Mouse (Mus musculus) induced T-regulatory cell, adult 2 months (primary cell): ENCODE data around the gene Flt3l.
A peak's percentile ranks its signal among the peaks of the same experiment; 100 is the strongest.
"Not testable (repeated sequence)": the region's sequence is repeated elsewhere in the genome, so short reads cannot be mapped to it uniquely, and the experiment has no call there.

Experiments
- DNase-seq: peaks from one replicate; pipeline ENCODE4 v3.0.0-alpha.2; 2012; ENCODE audit warnings: low read depth

The Flt3l gene

DNA sequence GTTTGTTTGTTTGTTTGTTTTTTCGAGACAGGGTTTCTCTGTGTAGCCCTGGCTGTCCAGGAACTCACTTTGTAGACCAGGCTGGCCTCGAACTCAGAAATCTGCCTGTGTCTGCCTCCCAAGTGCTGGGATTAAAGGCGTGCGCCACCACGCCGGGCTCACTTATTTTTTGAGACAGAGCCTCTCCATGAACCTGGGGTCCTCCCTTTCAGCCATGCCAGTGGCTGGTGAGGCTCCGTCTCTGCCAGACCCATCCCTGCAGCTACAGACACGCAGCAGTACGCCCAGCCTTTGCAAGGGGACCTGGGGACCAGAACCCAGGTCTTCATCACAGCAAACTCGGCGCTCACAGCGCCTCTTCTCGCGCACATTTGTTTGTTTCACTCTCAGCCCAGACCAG, 40.3 kb downstream of the Flt3l start:
- not testable (repeated sequence) for DNase-seq

DNA sequence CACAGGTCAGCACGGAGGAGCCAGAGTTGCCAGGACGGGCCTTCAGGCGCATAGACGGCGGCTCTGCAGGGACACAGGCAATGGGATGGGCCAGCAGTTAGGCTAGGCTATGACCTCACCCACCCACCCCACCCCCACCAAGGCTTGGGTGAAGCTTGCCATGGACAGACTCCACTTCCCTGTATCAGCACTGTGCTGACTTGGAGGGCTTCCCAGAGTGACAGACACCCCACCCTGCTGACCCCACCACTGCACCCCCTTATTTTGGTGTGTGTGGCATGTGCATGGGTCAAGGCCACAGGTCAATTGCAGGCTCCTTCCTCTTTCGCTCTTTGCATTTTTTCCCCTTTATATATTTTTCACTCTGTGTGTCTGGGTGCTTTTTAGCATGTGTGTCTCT, 40.9 kb downstream of the Flt3l start:
- no peak for DNase-seq

DNA sequence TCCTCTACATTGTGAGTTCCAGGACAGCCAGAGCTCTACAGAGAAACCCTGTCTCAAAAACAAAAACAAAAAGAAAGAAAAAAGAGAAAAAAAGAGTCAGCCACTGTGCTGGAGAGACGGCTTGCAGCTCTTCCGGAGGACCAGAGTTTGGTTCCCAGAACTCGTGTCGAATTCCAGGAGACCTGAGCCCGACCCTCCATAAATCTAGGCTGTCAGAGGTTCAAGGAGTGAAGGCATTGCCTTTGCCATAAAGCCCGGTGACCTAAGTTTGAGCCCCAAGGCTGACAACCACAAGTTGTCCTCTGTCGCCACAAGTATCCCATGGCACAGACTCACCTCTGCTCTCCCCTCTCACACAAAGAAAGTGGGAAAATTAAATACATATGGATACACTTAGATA, 42.1 kb downstream of the Flt3l start:
- DNase-seq, result no peak

DNA sequence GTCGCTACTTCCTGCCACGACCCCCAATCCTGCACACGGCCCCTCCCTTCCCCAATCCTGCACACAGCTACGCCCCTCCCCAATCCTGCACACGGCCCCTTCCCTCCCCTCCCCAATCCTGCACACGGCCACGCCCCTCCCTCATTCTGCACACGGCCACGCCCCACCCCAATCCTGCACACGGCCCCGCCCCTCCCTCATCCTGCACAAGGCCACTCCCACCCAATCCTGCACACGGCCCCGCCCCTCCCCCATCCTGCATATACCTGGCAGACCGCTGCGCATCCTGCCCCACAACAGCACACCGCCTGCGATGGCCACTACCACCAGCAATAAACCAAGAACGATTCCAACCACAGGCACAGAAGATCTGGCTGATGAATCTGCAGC, 42.7 kb downstream of the Flt3l start:
- peak; percentile 68 for DNase-seq

DNA sequence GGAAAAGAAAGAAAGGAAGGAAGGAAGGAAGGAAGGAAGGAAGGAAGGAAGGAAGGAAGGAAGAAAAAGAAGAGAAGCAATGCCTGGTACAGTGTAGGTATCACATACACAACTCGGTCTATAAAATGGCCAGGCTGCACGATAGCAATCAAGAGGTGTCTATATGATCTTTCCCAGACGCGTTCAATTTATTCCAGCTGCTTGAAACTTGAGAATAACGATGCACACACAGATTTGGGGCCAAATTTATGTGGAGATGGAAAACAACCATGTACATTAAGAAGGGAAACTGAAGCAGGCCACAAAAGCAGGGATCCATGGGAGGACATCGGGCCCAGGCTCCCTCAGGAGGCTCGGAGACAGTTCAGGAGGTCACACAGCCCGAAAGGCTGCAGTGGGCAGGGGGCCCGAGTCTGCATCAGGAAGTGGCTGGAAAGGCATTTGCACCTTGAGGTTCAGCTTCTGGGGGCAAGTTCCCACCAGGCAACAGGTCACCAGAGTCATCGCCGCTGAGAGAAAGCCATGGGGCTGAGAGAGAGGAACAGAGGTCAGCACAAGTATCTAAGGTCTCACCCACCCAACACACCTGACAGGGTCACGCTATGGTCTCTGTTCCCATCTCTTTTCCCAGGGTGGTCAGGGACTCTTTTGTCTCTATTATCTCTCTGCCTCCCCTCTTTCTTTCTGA, 43.3 kb downstream of the Flt3l start:
- peak; percentile 15 for DNase-seq

DNA sequence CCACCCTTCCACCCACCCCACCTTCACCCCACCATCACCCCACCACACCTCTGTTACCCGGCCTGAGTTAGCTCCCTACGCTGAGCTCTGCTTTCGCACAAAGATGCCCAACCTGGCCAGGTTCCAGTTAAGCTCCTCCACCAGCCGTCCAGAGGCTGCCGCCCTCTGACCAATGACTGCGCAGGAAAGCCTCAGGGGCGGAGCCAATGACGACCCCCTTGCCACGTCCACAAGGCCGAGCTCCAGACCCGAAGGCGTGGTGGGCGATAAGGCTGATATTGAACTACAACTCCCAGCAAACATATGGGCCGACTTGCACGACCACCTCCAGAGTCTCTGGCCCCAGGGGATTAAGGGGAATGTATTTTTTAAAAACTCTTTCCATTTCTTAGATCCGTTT, 44.2 kb downstream of the Flt3l start, which contains the start of gene Rcn3:
TSS of gene Rcn3 (minus strand) at position 174 of the 400 bp plus-strand sequence.
- no peak for DNase-seq

DNA sequence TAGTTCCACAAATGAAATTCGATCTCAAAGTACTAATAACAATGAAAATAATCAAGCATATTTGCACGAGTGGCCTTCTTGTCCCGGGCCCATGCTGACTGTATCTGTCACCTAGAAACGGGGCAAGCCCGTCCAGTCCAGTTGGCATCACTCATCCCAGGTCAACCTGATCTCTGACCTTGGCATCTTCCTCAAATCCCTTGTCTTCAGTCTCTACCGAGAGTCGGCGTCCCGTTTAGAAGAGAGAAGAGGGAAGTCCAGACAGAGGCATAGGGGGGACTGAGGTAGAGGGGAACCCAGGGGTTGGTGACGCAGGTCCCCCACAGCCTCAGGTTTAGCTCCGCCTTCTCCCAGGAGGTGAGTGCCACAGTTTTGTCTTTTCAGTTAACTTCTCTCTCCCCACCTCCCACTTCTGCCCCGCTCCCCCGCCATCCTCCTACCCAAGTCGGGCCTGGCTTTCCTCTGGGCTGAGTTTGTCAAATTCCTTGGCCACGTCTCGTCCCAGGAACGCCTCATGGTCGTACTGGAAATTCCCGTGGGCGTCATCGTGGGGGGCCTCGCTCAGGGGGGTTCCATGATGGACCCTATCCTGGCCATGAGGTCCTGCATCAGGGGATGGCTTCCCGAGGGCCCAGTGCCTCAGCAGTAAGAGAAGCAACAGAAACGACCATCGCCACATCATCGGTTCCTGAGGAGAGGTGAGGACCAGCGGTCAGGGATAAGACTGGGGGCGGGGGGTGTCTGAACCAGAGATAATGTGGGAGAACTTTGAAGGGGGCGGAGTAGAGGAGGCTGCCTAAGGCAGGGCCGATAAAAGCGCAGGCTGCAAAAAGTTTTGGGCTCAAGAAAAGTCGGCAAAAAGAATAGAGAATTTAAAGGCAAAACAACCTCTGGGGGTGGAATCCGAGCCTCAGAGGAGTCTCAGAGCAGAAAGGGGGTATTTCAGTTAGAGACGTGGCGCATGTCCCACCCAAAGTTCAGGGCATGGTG, 44.9 kb downstream of the Flt3l start:
- peak; percentile 30 for DNase-seq

DNA sequence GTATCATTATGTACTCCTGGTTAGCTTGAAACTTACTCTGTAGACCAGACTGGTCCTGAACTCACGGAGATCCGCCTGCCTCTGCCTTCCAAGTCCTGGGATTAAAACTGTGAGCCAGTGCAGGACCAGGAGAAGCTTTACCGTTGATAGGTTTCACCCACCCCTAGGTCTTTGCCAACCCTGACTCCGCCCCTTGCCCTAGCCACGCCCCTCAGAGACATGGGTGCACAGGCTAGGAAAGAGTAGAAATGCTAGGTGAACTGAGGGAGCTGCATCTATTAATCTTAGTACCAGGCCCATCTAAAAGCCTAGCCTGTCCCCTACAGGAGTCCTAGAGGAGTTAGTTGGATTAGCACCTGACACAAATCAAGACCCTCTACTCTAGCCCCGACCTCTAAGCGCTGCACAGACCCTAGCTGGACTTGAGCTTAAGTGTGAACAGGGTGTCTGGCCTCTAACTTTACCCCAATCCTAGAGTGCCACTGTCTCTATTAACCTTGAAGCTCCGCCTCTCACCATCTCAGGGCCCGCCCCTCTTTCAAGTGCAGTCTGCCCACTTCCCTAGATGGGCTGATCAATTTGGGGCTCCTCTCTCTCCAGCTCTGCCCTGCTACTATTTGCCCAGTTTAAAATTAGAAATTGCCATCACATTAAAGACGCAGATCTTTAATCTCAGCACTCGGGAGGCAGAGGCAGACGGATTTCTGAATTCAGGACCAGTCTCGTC, 45.8 kb downstream of the Flt3l start:
- peak; percentile 63 for DNase-seq

DNA sequence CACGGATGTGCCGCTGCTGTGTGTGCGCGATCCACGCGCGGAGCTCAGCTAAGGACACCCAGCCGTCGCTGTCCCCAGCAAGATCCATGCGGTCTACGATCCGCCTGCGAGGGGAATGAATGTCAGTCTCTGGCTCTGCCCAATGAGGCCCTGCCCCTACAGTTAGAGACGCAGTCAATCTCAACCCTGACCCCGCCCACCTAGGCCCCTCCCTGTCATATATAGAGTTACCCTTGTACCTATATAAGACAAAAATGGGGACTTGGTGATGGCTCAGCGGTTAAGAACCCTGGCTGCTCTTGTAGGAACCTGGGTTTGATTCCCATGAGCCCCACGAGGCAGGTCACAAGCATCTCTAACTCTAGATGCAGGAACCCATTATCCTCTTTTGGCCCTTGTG, 47.6 kb downstream of the Flt3l start:
- no peak for DNase-seq

DNA sequence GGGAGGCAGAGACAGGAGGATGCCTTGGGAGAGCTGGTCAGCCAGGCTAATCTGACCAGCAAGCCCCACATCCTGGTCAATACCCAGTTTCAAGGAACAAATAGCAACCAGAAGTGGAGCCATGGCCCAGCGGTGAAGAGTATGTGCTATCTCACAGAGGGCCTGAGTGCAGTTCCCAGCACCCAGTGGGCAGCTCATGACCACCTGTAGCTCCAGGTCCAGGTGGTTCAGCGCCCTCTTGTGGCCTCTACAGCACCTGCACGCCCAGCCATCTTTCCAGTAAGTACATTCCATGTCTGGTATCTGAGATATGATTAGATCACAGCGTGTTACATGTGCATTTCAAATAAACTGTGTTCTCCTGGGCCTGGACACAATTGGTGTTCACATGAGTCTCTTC, 50.1 kb downstream of the Flt3l start:
- peak; percentile 47 for DNase-seq

DNA sequence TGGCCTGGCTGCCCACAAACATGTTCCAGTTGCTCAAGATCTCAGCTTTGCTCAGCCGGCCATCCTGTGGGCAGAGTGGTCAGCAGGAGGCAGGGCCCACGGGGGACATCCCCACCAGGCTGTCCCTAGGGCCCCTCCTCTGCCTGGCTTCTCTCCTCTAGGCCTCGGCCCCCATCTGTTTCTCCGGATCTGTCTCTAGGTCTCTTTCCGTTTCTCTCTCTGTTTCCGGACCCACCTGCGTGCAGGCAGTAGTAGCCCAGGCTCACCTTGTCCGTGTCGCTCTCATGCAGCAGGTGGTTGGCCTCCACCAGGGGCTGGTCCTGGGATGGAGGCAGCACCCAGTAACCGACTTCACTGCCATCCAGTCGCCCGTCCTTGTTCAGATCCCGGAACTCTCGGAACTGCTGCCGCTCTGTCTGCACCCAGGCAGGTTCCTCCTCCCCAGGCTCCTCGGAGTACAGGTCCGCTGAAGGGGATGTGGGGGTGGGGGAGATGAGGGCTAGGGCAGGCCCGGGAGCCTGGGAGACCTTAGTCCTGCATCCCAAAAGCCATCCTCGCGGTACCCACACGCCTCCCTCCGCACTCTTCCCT, 52.8 kb downstream of the Flt3l start:
- DNase-seq, result no peak

DNA sequence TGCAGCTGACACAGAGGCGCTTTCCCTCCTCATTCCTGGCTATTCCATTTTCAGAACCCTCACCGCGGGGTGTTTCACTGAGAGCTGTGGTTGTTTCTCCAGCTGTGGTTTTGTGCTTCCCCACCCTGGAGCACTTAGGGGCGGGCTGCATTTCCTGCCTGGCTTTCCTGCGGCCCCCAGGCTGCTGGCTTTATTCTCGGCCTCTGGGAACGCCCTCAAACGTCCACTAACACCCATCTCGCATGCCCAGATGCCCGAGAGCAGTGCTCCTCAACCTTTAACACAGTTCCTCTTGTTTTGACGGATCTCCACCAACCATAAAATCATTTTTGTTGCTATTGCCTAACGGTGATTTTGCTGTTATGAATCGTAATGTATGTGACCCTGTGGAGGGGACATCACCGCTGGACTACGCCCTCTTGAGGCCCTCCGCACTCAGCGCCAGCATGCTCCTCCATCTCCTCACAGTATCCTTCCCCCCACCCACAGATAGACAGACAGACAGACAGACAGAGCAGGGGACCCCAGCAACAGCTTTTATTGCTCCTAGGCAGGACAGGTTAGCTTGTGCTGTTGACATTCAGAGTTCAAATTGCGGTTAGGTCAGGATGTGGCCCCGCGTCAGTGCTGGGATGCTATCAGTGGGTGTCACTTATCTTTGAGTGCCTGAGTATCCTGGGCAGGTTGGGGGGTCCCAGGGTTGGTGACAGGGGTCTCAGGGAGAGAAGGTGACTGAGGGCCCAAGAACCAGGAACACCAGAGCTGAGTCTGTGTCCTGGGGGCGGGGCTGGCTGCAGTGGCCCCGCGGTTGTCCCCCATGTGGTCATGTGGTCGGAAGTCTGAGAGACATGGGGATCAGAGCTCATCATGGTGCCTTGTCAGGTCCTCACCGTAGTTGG, 53.6 kb downstream of the Flt3l start:
- peak; percentile 84 for DNase-seq

DNA sequence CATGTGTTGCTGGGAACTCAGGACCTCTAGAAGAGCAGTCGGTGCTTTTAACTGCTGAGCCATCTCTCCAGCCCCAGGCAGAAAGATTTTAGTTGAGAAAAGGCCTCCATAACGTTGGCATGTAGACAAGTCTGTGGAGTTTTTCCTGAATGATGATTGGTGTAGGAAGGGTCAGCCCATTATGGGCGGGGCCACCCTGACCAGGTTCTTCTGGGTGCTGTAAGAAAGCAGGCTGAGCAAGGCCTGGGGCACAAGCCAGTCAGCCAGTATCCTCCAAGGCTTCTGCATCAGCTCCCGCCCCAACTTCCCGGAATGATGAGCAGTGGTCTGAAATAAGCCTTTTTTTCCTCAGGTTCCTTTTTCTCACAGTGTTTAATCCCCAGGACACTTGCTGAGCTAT, 55.2 kb downstream of the Flt3l start:
- peak; percentile 17 for DNase-seq

DNA sequence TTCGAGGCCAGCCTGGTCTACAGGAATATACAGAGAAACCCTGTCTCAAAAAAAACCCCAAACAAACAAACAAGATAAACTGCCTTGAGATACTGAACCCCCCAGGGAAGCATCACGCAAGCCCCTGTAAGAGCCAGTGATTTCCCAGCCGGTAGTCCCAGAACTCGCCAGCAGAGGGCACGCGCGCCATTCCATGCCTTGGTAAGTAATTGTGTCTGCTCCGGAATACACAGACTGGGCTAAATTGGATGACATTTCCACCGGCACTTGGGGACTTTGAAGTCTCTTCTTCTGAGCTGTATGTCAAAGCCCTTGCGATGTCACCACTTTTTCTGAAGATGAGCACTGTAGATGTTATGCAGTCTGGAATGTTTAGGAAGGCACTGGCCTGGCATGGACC, 56.4 kb downstream of the Flt3l start:
- peak; percentile 93 for DNase-seq
